Mouse (Mus musculus): ENCODE measurements around the gene Fam173a.

DNA sequence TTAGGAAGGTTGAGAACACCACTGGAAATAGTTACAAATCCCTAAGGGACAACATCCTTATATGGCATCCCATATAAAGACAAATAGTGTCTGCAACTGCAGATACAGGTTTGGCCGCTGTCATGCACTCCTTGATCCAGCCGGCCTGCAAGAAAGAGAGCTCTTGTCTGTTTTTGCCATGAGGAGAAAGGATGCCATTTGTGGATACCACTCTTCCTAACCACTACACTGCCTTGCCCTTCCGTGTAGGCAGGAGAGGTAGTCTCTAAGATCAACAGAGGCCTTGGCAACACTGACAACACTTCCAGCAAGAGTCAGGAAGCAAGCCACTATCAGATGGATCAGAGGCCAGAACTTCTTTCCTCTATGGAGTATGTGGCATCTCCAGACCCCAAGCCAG is 6.4 kb downstream of the Fam173a start, which contains the start of gene Ccdc78:
- no peak for TF ChIP-seq CTCF (IDR thresholded peaks at IDR 0.05; ENCODE audit: insufficient read depth, low read length)
- TF ChIP-seq POLR2A (IDR thresholded peaks at IDR 0.05; ENCODE audit: borderline replicate concordance, extremely low read depth, low read depth, low read length) = no peak
